Mouse (Mus musculus) gastrocnemius, adult 2 months (tissue): ENCODE results near the gene Mthfd2. TPM values are rescaled to one million over a fixed set of nuclear protein-coding genes. Genes with fewer than 3 reads are reported as not detected.

Experiments used
- DNase-seq: peaks from one replicate; pipeline ENCODE4 v3.0.0; 2022
- H3K27ac ChIP-seq: fragments of 200-600 bp; 2 replicates; pipeline ENCODE4 v1.8.1; 2022; ENCODE audit warnings: mild to moderate bottlenecking
- H3K4me3 ChIP-seq: fragments of 200-600 bp; 2 replicates; pipeline ENCODE4 v1.8.1; 2022; ENCODE audit warnings: mild to moderate bottlenecking, moderate library complexity
- CTCF ChIP-seq: fragments of 200-600 bp; IDR thresholded peaks from 2 replicates; pipeline ENCODE4 v1.8.1; 2022; ENCODE audit warnings: antibody characterized with exemption, mild to moderate bottlenecking, moderate library complexity
- intact Hi-C: fragments of 180-260 bp; cut with DNase I; formaldehyde crosslinking; loops from one replicate; pipeline ENCODE4 v1.15.1; 2025
- total RNA-seq, 2 experiments: library from RNA; stranded (reverse); gene quantifications; 2 replicates each; pipeline ENCODE4 v1.2.3; 2021

Gene Mthfd2
- total RNA-seq, 2 experiments from 2014 or later, result 3.0 to 4.2 TPM

DNA sequence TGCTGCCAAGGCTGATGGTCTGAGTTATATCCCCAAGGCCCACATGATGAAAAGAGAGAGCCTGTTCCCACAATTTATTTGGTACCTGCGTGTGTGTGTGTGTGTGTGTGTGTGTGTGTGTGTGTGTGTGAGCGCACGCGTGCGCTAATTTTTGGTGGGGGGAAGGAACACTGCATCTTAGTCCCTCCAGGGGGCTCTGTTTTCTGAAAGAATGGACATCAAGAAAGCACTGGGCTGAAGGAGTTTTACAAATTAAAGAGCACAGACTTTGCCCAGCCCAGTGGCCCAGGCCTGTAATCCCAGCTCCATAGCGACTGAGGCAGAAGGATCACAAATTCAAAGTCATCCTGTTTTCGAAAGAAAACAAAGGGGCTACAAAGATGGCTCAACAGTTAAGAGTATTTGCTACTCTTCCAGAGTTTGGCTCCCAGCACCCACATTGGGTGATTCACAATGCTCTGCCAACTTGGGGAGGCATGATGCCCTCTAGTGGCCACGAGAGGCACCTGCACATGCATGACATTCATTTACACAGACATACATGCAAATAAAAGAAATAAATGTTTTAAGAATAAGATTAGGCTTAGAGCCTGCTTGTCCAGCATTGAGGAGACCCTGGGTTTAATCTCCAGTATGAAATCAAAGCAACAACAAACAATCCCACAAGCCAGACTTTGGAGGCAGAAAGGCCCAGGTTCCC is 45.3 kb downstream of the Mthfd2 start:
- peak; percentile 68 for TF ChIP-seq CTCF
- intact Hi-C loops, result no loop called here
- Histone ChIP-seq H3K27ac (no peak overlapping the region), H3K4me3 (no peak overlapping the region)
- DNase-seq, result no peak

DNA sequence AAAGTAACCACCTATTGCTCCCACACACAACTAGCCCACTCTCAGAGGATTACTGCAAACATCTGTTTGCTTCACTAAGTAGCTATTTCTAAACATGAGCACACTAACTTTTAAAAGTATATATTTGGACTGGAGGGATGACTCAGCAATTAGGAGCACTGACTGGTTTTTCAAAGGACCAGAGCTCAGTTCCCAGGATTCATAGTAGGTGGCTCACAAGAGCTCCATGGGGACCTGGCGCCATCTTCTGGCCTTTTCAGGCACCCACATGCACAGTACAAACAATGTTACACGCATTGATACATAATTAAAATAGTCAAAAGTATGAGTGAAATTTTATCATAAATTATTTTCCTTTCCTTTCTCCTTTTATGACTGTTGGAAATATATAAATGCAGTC is 46.8 kb downstream of the Mthfd2 start:
- peak; percentile 71 for TF ChIP-seq CTCF
- no peak overlapping the region for H3K27ac ChIP-seq
- H3K4me3 ChIP-seq, result no peak overlapping the region
- DNase-seq, result no peak
- intact Hi-C loops, result no loop called here

DNA sequence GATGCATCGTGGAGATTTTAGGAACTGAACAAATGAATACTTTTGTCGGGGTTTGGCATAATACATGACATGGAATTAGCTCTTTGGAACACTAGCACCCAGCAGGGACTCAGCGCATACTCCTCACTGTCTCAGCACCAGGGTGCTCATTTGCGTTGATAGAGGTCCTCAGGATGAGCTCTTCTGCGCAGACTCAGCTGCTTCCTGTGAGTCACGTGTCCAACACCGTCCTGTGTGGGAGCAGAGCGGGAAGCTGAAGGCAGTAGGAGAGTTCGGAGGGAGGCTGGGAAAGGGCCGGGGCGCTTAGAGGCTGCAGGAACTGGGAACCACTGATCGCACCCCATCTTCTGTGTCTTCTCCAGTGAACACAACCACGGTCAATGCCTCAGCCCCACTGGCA is 48.6 kb downstream of the Mthfd2 start:
- intact Hi-C loops, result no loop called here
- DNase-seq, result no peak
- Histone ChIP-seq H3K4me3 (no peak overlapping the region), H3K27ac (no peak overlapping the region)
- TF ChIP-seq CTCF, result no peak

DNA sequence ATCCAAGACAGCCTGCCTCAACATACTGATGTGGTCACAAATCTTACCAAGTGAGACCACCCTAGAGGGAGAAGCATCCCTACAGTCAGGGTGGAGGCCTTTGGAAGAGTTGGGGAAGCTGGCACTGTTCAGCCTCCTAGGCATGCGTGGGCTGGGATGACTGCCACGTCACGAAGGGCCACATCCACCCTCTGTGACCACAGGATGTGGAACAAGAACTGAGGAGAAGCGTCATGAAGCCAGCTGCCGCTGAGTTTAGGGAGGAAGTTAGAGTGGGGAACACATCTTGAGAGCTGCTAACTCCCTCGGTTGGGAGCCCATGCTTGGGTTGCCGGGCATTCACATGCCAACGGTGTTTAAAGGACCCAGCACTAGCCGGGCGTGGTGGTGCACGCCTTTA is 52.0 kb downstream of the Mthfd2 start:
- no peak for DNase-seq
- no peak for TF ChIP-seq CTCF

DNA sequence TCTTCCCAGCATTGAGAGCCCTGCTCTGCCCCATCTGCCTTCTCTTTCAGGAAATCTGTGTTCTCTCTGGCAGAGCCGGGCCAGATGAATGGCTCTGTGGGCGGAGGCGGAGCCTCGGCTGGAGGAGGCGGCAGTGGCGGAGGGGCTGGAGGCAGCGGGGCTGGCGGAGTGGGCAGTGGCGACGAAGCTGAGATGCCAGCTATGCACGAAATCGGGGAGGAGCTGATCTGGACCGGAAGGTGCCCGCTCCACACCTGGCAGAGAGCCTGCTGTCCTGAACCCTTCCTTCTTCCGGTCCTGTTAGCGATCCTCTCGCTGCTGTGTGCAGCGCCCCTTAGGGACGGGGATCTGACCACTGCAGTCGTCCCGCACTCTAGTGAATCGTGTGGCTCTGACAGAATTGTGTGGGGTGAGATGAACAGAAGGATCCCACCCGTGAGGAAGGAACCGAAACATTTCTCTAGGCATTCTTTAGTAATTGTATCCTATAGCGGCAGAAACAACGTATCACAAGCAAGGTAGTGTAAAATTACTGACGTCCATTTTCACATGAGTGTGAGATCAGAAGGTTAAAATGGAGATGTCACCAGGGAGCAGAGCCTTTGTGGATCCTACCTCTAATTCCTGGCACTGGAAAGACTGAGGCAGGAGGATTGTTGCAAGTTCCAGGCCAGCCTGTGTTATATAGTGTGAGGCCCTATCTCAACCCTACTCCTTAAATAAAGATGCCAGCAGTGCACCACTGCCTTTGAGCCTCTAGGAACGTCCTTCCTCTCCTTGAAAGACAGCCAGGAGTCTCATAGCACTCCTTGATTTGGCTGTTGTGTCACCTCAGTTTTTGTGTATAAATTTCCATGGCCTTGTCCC is 57.3 kb downstream of the Mthfd2 start:
- H3K4me3 ChIP-seq, result peak overlapping the region; percentile 84
- TF ChIP-seq CTCF, result peak; percentile 73
- peak; percentile 94 for DNase-seq
- peak overlapping the region; percentile 81 for H3K27ac ChIP-seq
- intact Hi-C loops, result loop anchor here (2.0 kb wide), 1 partner anchor 104 kb away; the partner anchor contains the start of gene Dctn1

More for the DNA sequence above, 52.0 kb downstream of the Mthfd2 start:
- intact Hi-C loops, result no loop called here
- Histone ChIP-seq H3K4me3 (no peak overlapping the region), H3K27ac (no peak overlapping the region)

DNA sequence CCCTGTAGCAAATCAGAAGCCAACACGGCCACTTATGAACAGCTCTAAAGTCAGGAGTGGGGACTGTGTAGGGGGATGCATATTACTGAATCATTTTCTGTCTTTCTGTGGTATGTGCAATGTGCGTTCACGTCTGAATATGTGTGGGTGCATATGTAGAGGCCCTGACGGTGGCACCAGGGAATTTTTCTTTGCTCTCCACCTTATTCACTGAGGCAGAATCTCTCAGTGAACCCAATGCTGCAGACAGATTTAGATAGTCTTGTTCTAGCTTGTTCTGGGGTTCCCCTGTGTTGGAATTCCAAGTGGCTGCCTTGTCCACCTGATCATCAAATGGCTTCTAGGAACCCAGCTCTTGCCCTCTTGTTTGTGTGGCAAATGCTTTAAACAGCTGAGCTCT is 58.1 kb downstream of the Mthfd2 start:
- H3K4me3 ChIP-seq, result peak overlapping the region; percentile 84
- intact Hi-C loops, result loop anchor here (2.0 kb wide), 1 partner anchor 103 kb away; the partner anchor contains the start of gene Dctn1
- H3K27ac ChIP-seq, result peak overlapping the region; percentile 81
- DNase-seq, result no peak
- TF ChIP-seq CTCF, result no peak

DNA sequence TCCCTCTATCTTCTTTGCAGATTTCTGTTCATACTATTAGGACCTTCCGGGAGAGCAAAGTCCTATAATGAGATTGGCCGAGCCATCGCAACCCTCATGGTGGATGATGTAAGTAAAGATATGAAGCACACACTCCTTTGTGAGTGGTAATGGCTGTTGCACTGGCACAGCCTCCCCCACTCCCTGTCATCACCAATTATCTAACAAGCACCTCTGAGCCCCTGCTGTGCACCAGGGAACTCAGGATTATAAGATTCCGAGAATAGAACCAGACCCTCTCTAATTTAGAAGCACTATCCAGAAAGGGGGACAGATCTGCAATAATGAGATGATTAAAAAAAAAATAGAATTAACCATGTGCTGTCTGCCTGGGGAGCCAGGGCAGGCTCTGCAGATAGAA is 60.1 kb downstream of the Mthfd2 start:
- no peak overlapping the region for H3K4me3 ChIP-seq
- DNase-seq, result no peak
- intact Hi-C loops, result no loop called here
- no peak for TF ChIP-seq CTCF
- no peak overlapping the region for H3K27ac ChIP-seq

DNA sequence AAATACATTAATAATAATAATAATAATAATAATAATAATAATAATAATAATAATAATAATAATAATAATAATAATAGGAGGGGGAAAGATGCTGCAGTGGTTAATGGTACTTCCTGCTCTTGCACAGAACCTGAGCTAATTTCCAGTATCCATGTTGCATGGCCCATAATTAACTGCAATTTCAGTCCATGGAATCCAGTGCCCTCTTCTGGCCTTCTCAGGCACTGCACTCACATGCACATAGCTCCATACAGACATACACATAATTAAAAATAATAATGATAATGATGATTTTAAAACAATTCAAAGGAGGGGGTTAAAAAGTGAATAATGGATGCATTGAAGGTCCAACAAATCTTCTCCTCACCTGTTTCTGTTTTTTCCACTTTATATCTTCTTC is 60.5 kb downstream of the Mthfd2 start:
- peak; percentile 30 for TF ChIP-seq CTCF
- intact Hi-C loops, result no loop called here
- H3K4me3 ChIP-seq, result no peak overlapping the region
- H3K27ac ChIP-seq, result no peak overlapping the region
- DNase-seq, result no peak

DNA sequence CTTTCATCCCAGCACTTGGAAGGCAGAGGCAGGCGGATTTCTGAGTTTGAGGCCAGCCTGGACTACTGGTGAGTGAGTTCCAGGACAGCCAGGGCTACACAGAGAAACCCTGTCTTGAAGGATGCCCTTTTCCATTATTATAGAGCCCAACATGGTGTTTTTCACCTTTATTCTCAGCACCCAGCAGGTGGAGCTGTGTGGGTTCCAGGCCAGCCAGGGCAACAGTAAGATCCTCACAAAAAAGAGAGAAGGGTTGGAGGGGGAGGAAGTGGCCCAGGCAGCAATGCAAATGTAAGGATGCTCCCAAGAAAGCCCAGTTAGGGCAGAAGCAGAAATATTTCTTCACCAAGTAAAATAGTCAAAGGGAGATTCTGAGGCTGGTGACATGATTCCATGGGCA is 61.2 kb downstream of the Mthfd2 start:
- H3K4me3 ChIP-seq, result no peak overlapping the region
- H3K27ac ChIP-seq, result no peak overlapping the region
- no peak for DNase-seq
- TF ChIP-seq CTCF, result no peak
- intact Hi-C loops, result loop anchor here (1.0 kb wide), 1 partner anchor 49 kb away; no protein-coding TSS in a partner anchor

Other genes with a start within 250 kb of the Mthfd2 start
- 1 to 10 TPM; 8.2 to 8.7 TPM for gene Pcgf1, start 248.0 kb downstream of the Mthfd2 start, total RNA-seq
- under 1 TPM in 1 of 2 experiments, not detected in 1; 0.31 TPM for gene Lbx2, start 239.5 kb downstream of the Mthfd2 start, total RNA-seq
- under 1 TPM; 0.61 to 0.70 TPM for gene Ccdc142, start 224.3 kb downstream of the Mthfd2 start, total RNA-seq
- 1 to 10 TPM; 1.0 to 1.2 TPM for gene Gm42688, start 224.3 kb downstream of the Mthfd2 start, total RNA-seq
- 100 to 1,000 TPM in 1 of 2 experiments, 10 to 100 TPM in 1; 94.7 to 121 TPM for gene Mrpl53, start 216.9 kb downstream of the Mthfd2 start, total RNA-seq
- 1 to 10 TPM; 4.7 to 6.6 TPM for gene Mogs, start 210.4 kb downstream of the Mthfd2 start, total RNA-seq
- 10 to 100 TPM; 43.3 to 45.6 TPM for gene Wbp1, start 204.3 kb downstream of the Mthfd2 start, total RNA-seq
- gene Ino80b, start 200.5 kb downstream of the Mthfd2 start, total RNA-seq, result 10 to 100 TPM; 13.7 to 16.3 TPM
- 10 to 100 TPM; 12.2 to 15.3 TPM for gene Rtkn, start 190.4 kb downstream of the Mthfd2 start, total RNA-seq
- 1 to 10 TPM in 1 of 2 experiments, under 1 TPM in 1; 0.84 to 1.1 TPM for gene Wdr54, start 169.5 kb downstream of the Mthfd2 start, total RNA-seq
- under 1 TPM in 1 of 2 experiments, not detected in 1; 0.11 TPM for gene 1700003E16Rik, start 169.5 kb downstream of the Mthfd2 start, total RNA-seq
- 100 to 1,000 TPM; 129 to 139 TPM for gene Dctn1, start 160.0 kb downstream of the Mthfd2 start, total RNA-seq
- not detected for gene Slc4a5, start 106.1 kb downstream of the Mthfd2 start, total RNA-seq
- 10 to 100 TPM in 1 of 2 experiments, 1 to 10 TPM in 1; 7.4 to 12.6 TPM for gene Mob1a, start 108 bp upstream of the Mthfd2 start, total RNA-seq
- gene Bola3, start 23.2 kb upstream of the Mthfd2 start, total RNA-seq, result 100 to 1,000 TPM; 245 to 263 TPM
- gene Tet3, start 133.2 kb upstream of the Mthfd2 start, total RNA-seq, result 10 to 100 TPM; 16.4 to 18.0 TPM
- 10 to 100 TPM; 17.8 to 20.6 TPM for gene Dguok, start 181.1 kb upstream of the Mthfd2 start, total RNA-seq
- gene Actg2, start 210.4 kb upstream of the Mthfd2 start, total RNA-seq, result under 1 TPM; 0.31 to 0.47 TPM
- 1 to 10 TPM; 5.2 to 7.4 TPM for gene Stambp, start 246.8 kb upstream of the Mthfd2 start, total RNA-seq